Mouse (Mus musculus): Measurements from ENCODE around the gene Wipi2.

The Wipi2 gene

GRCm38 (mm10) chr5:142692248-142692647 is 64.8 kb downstream of the Wipi2 start, which contains the start of gene Slc29a4:
Gene Slc29a4 (plus strand): TSS chr5:142692512.
- in situ Hi-C loops (cut with MboI, MseI) = no loop called here

- in situ Hi-C loops (cut with MboI, MseI) = no loop called here
These were observed 65.7 kb downstream of the Wipi2 start for GRCm38 (mm10) chr5:142692971-142693737.

GRCm38 (mm10) chr5:142693738-142694430 is 66.4 kb downstream of the Wipi2 start:
- in situ Hi-C loops (cut with MboI, MseI) = no loop called here

GRCm38 (mm10) chr5:142694627-142695340 is 67.3 kb downstream of the Wipi2 start:
- in situ Hi-C loops (cut with MboI, MseI) = no loop called here

GRCm38 (mm10) chr5:142696258-142696657 is 68.8 kb downstream of the Wipi2 start:
- in situ Hi-C loops (cut with MboI, MseI) = no loop called here

- in situ Hi-C loops (cut with MboI, MseI) = no loop called here
These were observed 69.4 kb downstream of the Wipi2 start for GRCm38 (mm10) chr5:142696865-142697264.

GRCm38 (mm10) chr5:142697742-142698141 is 70.2 kb downstream of the Wipi2 start:
- in situ Hi-C loops (cut with MboI, MseI) = no loop called here

GRCm38 (mm10) chr5:142700842-142701589 is 73.5 kb downstream of the Wipi2 start:
- in situ Hi-C loops (cut with MboI, MseI) = no loop called here

- in situ Hi-C loops (cut with MboI, MseI) = no loop called here
These were observed 74.4 kb downstream of the Wipi2 start for GRCm38 (mm10) chr5:142701651-142702510.

GRCm38 (mm10) chr5:142702511-142703138 is 75.1 kb downstream of the Wipi2 start:
- in situ Hi-C loops (cut with MboI, MseI) = no loop called here

- in situ Hi-C loops (cut with MboI, MseI) = no loop called here
These were observed 76.1 kb downstream of the Wipi2 start for GRCm38 (mm10) chr5:142703569-142703968.

GRCm38 (mm10) chr5:142707709-142708108 is 80.2 kb downstream of the Wipi2 start:
- in situ Hi-C loops (cut with MboI, MseI) = no loop called here

- in situ Hi-C loops (cut with MboI, MseI) = no loop called here
These were observed 81.9 kb downstream of the Wipi2 start for GRCm38 (mm10) chr5:142709436-142709835.

- in situ Hi-C loops (cut with MboI, MseI) = loop anchor here (10.0 kb wide), 2 partner anchors 58 to 158 kb away; partner anchors contain the start of gene Radil (in 1 of the 2)
These were observed 84.9 kb downstream of the Wipi2 start for GRCm38 (mm10) chr5:142712373-142712772.

- in situ Hi-C loops (cut with MboI, MseI) = loop anchor here (10.0 kb wide), 2 partner anchors 59 to 159 kb away; partner anchors contain the start of gene Radil (in 1 of the 2)
These were observed 86.5 kb downstream of the Wipi2 start for GRCm38 (mm10) chr5:142713966-142714365.

- in situ Hi-C loops (cut with MboI, MseI) = loop anchor here (5.0 to 10.0 kb wide), 3 partner anchors 60 to 160 kb away; partner anchors contain the start of gene Radil (in 1 of the 2)
These were observed 87.6 kb downstream of the Wipi2 start for GRCm38 (mm10) chr5:142715059-142715458.

GRCm38 (mm10) chr5:142716056-142716455 is 88.6 kb downstream of the Wipi2 start:
- in situ Hi-C loops (cut with MboI, MseI) = loop anchor here (5.0 to 10.0 kb wide), 3 partner anchors 61 to 161 kb away; partner anchors contain the start of gene Radil (in 1 of the 2)

- in situ Hi-C loops (cut with MboI, MseI) = loop anchor here (5.0 to 10.0 kb wide), 3 partner anchors 63 to 163 kb away; partner anchors contain the start of gene Radil (in 1 of the 2)
These were observed 90.5 kb downstream of the Wipi2 start for GRCm38 (mm10) chr5:142718037-142718436.

GRCm38 (mm10) chr5:142718486-142718885 is 91.0 kb downstream of the Wipi2 start:
- in situ Hi-C loops (cut with MboI, MseI) = loop anchor here (5.0 to 10.0 kb wide), 3 partner anchors 64 to 164 kb away; partner anchors contain the start of gene Radil (in 1 of the 2)
